Mouse (Mus musculus): ENCODE measurements around the gene Raet1d. TPM values are rescaled to one million over a fixed set of nuclear protein-coding genes. Genes with fewer than 3 reads are reported as not detected.
A peak's percentile ranks its signal among the peaks of the same experiment; 100 is the strongest.
"Not testable (repeated sequence)": the region's sequence is repeated elsewhere in the genome, so short reads cannot be mapped to it uniquely, and the experiment has no call there.

Raet1d gene
- polyA plus RNA-seq (2015; fragmentation: Nextera tagmentation; extraction: Ambion mirVana), result 13.7 and 15.2 TPM in 2 replicates

GRCm38 (mm10) chr10:22360252-22360651, at the start of gene Raet1d:
Gene Raet1d (plus strand): TSS chr10:22360552.
- H3K4me2 ChIP-seq, result peak within 1 kb of the TSS; percentile 49
- not testable (repeated sequence) for H3K36me3 ChIP-seq; H3K4me3 ChIP-seq (replicated peaks); H3K27ac ChIP-seq; H3K9me3 ChIP-seq (replicated peaks); H3K27me3 ChIP-seq; H3K9ac ChIP-seq; ATAC-seq (replicated peaks; ENCODE audit: low FRiP score); H3K4me1 ChIP-seq
- 77% methylated on average over 3 of the region's 3 CpGs for WGBS

DNA sequence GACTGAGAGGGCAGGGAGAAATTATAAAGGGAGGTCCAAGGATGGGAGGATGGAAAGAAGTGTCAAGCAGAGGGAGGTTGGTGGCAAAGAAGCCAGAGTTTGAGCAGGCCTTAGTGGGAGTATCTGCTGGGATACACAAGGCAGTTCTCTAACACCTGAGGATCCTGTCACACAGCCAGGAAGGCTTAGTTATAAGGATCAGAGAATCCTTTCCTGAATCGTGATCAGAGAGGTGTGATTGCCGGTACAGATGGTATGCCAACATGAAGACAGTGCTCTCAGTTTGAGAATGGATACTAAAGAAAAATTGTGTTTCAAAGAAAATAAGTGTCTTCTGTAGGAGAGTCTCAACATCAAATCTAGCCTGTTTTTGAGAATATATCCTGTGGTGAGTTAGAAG, 37.5 kb upstream of the Raet1d start:
- H3K27me3 ChIP-seq, result no peaks in the 10 kb centered on the region
- no peak overlapping the region for H3K4me2 ChIP-seq
- H3K9ac ChIP-seq, result no peak overlapping the region
- H3K27ac ChIP-seq, result no peak overlapping the region
- no peaks in the 10 kb centered on the region for H3K4me1 ChIP-seq
- no peak overlapping the region for H3K4me3 ChIP-seq (replicated peaks)
- H3K36me3 ChIP-seq, result no peaks in the 10 kb centered on the region
- ATAC-seq (replicated peaks; ENCODE audit: low FRiP score), result no peak
- WGBS, result 88% methylated on average over 2 of the region's 2 CpGs
- H3K9me3 ChIP-seq (replicated peaks), result no peaks in the 10 kb centered on the region

DNA sequence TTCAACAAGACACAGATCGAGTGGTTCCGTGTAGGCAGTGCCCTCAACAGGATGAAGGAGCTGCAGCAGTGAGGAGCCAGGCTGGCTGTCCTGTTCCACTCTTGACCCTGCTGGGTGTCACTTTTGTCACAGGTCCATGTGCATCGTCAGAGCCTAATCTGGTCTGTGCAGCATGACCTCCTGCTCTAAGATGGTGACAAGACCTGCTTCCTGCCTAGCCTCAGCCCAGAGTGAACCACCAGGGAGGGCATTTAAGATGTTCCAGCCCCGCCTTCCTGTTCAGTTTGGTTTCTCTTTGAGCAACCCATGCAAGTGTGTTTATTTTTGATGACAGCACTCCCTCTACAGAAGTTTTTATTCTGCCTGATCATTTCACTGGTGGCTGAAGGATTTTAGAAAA, 14.6 kb upstream of the Raet1d start:
- not testable (repeated sequence) for H3K27ac ChIP-seq; H3K27me3 ChIP-seq; H3K36me3 ChIP-seq; H3K9ac ChIP-seq; H3K4me3 ChIP-seq (replicated peaks); H3K9me3 ChIP-seq (replicated peaks); H3K4me1 ChIP-seq; H3K4me2 ChIP-seq; ATAC-seq (replicated peaks; ENCODE audit: low FRiP score)
- 60% methylated on average over 4 of the region's 4 CpGs for WGBS

- WGBS, result 81% methylated on average over 6 of the region's 6 CpGs
- H3K4me2 ChIP-seq, H3K4me1 ChIP-seq: not testable (repeated sequence)
Measured at GRCm38 (mm10) chr10:22353548-22354195, 6.7 kb upstream of the Raet1d start.

GRCm38 (mm10) chr10:22354196-22354574, 6.2 kb upstream of the Raet1d start:
- ATAC-seq (replicated peaks; ENCODE audit: low FRiP score); H3K4me1 ChIP-seq; H3K9me3 ChIP-seq (replicated peaks); H3K4me3 ChIP-seq (replicated peaks); H3K27ac ChIP-seq; H3K36me3 ChIP-seq; H3K9ac ChIP-seq; H3K4me2 ChIP-seq; H3K27me3 ChIP-seq: not testable (repeated sequence)
- WGBS, result 79% methylated on average over 2 of the region's 2 CpGs

More at GRCm38 (mm10) chr10:22353548-22354195, 6.7 kb upstream of the Raet1d start:
- H3K36me3 ChIP-seq; H3K9ac ChIP-seq; H3K27ac ChIP-seq; H3K4me3 ChIP-seq (replicated peaks); H3K9me3 ChIP-seq (replicated peaks); H3K27me3 ChIP-seq; ATAC-seq (replicated peaks; ENCODE audit: low FRiP score): not testable (repeated sequence)

DNA sequence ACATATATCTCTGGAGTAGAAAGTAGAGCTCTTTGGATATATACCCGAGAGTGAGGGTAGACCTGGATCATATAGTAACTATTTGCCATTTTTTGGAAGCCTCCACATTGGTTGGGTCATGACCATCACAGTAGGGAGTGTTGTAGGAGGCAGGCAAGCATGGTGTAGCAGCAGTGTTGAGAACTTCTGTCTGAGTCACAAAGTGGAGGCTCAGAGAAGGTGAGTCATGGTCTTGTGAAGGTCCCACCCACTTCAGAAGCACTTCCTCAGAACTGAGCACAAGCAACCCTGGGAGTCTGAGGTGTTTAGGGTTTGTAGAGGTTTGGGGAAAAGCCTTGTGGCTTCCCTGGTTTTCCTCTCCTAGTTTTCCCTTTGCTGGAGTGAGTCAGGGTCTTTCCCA, 3.0 kb upstream of the Raet1d start:
- H3K9me3 ChIP-seq (replicated peaks); H3K9ac ChIP-seq; H3K36me3 ChIP-seq; H3K27me3 ChIP-seq; ATAC-seq (replicated peaks; ENCODE audit: low FRiP score); H3K27ac ChIP-seq; H3K4me1 ChIP-seq; H3K4me2 ChIP-seq; H3K4me3 ChIP-seq (replicated peaks): not testable (repeated sequence)
- 76% methylated on average over 1 of the region's 1 CpGs for WGBS

GRCm38 (mm10) chr10:22360957-22361356, 605 bp downstream of the Raet1d start:
- not testable (repeated sequence) for H3K27ac ChIP-seq; H3K36me3 ChIP-seq; H3K4me2 ChIP-seq; H3K9ac ChIP-seq; H3K9me3 ChIP-seq (replicated peaks); H3K4me3 ChIP-seq (replicated peaks); H3K4me1 ChIP-seq; H3K27me3 ChIP-seq; ATAC-seq (replicated peaks; ENCODE audit: low FRiP score)
- 44% methylated on average over 2 of the region's 2 CpGs for WGBS

- peak overlapping the region; percentile 30 for H3K4me3 ChIP-seq (replicated peaks)
- not testable (repeated sequence) for H3K9me3 ChIP-seq (replicated peaks); H3K27ac ChIP-seq; H3K27me3 ChIP-seq; H3K36me3 ChIP-seq; H3K9ac ChIP-seq; H3K4me1 ChIP-seq
- peak overlapping the region; percentile 49 for H3K4me2 ChIP-seq
- peak; percentile 89 for ATAC-seq (replicated peaks; ENCODE audit: low FRiP score)
- 0% methylated on average over 9 of the region's 15 CpGs for WGBS
Measured at GRCm38 (mm10) chr10:22361415-22362352, 1.3 kb downstream of the Raet1d start.

DNA sequence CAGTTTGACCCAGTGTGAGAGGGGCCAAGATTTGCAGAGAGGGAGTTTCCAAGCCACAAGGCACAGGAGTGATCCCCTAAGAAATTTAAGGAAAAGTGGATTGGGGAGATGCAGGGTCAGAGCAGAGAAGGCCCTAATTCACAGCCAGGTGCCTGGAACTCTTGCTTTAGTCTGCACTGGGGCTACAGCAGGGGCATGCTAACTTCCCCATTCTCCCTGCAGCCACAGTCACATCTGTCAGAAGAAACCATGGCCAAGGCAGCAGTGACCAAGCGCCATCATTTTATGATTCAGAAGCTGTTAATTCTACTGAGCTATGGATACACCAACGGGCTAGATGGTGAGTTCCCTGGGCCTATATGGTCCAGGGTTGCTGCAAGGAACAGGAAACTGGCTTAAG, 2.1 kb downstream of the Raet1d start:
- not testable (repeated sequence) for H3K27me3 ChIP-seq; H3K4me2 ChIP-seq; H3K4me3 ChIP-seq (replicated peaks); H3K9me3 ChIP-seq (replicated peaks); H3K4me1 ChIP-seq; H3K9ac ChIP-seq; H3K36me3 ChIP-seq; H3K27ac ChIP-seq; ATAC-seq (replicated peaks; ENCODE audit: low FRiP score)
- WGBS, result 94% methylated on average over 2 of the region's 2 CpGs

- WGBS, result 76% methylated on average over 2 of the region's 2 CpGs
- H3K4me2 ChIP-seq; H3K9ac ChIP-seq; H3K36me3 ChIP-seq; H3K27ac ChIP-seq; H3K4me3 ChIP-seq (replicated peaks); H3K9me3 ChIP-seq (replicated peaks); ATAC-seq (replicated peaks; ENCODE audit: low FRiP score); H3K27me3 ChIP-seq; H3K4me1 ChIP-seq: not testable (repeated sequence)
Measured at GRCm38 (mm10) chr10:22364915-22365314, 4.6 kb downstream of the Raet1d start.

DNA sequence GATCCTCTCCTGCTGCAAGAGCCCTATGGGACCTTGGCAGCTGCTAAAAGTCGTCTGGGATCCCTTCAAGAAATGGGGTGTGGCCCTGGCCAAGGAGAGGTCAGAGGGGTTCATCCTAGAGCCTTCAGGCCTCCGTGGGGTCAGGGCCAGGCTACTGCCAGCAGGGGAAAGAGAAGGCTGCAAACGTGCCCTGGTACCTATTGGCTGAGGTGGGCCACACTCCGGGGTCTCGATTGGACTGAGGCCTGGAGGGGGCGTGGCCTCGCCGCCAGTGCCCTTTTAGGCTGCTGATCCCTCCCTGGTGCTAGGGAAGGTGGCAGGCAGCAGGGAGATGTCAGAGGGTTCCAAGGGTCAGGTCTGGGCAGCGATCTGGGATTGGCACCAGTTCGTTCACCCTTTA, 20.9 kb downstream of the Raet1d start:
- not testable (repeated sequence) for H3K9ac ChIP-seq; H3K36me3 ChIP-seq; H3K27me3 ChIP-seq; H3K27ac ChIP-seq; H3K4me3 ChIP-seq (replicated peaks); H3K9me3 ChIP-seq (replicated peaks); H3K4me1 ChIP-seq
- peak; percentile 40; the same call in 1 of the 2 replicates for ATAC-seq (replicated peaks; ENCODE audit: low FRiP score)
- 0 out of 2 replicates have a peak overlapping the region, but pooled peaks have one; percentile 23 for H3K4me2 ChIP-seq
- WGBS, result 10% methylated on average over 9 of the region's 10 CpGs

GRCm38 (mm10) chr10:22390146-22390545, 29.8 kb downstream of the Raet1d start:
- H3K36me3 ChIP-seq; H3K9ac ChIP-seq; H3K27ac ChIP-seq; H3K9me3 ChIP-seq (replicated peaks); ATAC-seq (replicated peaks; ENCODE audit: low FRiP score); H3K27me3 ChIP-seq; H3K4me1 ChIP-seq; H3K4me2 ChIP-seq; H3K4me3 ChIP-seq (replicated peaks): not testable (repeated sequence)
- 88% methylated on average over 7 of the region's 7 CpGs for WGBS

All from kidney, embryonic 15.5 days (tissue).